Mouse (Mus musculus) thymus, adult 2 months (tissue): Measurements from ENCODE around the gene Lysmd1.

Experiments used
- CTCF ChIP-seq: fragments of 200-500 bp; IDR thresholded peaks from 2 replicates; pipeline ENCODE4 v1.5.1; 2012; ENCODE audit warnings: mild to moderate bottlenecking, control low read depth, low read length, moderate library complexity, borderline replicate concordance; ENCODE audit not compliant: control insufficient read depth, poor library complexity, insufficient read depth; ENCODE audit errors: extremely low read depth
- POLR2A ChIP-seq: fragments of 200-500 bp; IDR thresholded peaks from 2 replicates; pipeline ENCODE4 v1.6.1; 2012; ENCODE audit warnings: mild to moderate bottlenecking, low read length, control low read depth, moderate library complexity; ENCODE audit not compliant: control insufficient read depth, poor library complexity, insufficient read depth; ENCODE audit errors: extremely low read depth

DNA sequence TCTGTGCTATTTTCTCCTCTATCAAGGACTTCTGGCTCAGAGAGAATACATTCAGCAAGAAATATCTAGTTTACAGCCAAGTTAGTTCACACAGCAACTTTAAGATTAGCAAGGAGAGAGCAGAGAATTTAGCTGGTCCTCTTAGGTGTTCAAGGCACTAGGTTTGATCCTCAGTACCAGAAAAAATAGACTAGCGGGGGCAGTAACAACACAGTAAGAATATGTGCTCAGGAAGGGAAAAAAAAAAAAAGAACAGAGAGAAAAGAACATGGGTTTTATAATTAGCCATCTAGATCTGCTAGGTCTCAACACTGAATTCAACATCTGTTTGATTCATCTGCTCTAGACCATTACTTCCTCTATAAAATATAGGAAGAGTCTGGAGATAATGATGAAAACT is 45.8 kb upstream of the Lysmd1 start:
- no peak for TF ChIP-seq CTCF
- TF ChIP-seq POLR2A = no peak
